Mouse (Mus musculus): ENCODE measurements around the gene Mxi1.

- no peak for TF ChIP-seq CTCF (IDR thresholded peaks at IDR 0.05; ENCODE audit: insufficient read depth, low read length)
- TF ChIP-seq POLR2A (IDR thresholded peaks at IDR 0.05; ENCODE audit: borderline replicate concordance, extremely low read depth, low read depth, low read length) = no peak
Measured at GRCm38 (mm10) chr19:53353864-53354263, 43.5 kb downstream of the Mxi1 start.

All from lung, adult 2 months (tissue).